Mouse (Mus musculus) kidney, postnatal 10 days (tissue): Measurements from ENCODE around the gene Fam168a.
A peak's percentile ranks its signal among the peaks of the same experiment; 100 is the strongest.

Source experiments
- DNase-seq: peaks from one replicate; pipeline ENCODE4 v3.0.0; 2021; ENCODE audit warnings: mixed read lengths

The Fam168a gene

GRCm38 (mm10) chr7:100706143-100706841 lies at the start of gene Fam168a:
TSS of gene Fam168a (plus strand) at chr7:100706635.
- peak; percentile 98 for DNase-seq

GRCm38 (mm10) chr7:100656739-100657138 lies 49.7 kb upstream of the Fam168a start:
- no peak for DNase-seq

GRCm38 (mm10) chr7:100658093-100658578 lies 48.3 kb upstream of the Fam168a start:
- peak; percentile 74 for DNase-seq

- no peak for DNase-seq
These were observed 45.2 kb upstream of the Fam168a start for GRCm38 (mm10) chr7:100661264-100661663.

- no peak for DNase-seq
These were observed 44.2 kb upstream of the Fam168a start, which contains the start of gene Plekhb1 for GRCm38 (mm10) chr7:100662231-100662630. TSS of gene Plekhb1 (minus strand) at chr7:100662414.

GRCm38 (mm10) chr7:100663190-100663589 lies 43.2 kb upstream of the Fam168a start:
- DNase-seq, result peak; percentile 99

- no peak for DNase-seq
These were observed 42.6 kb upstream of the Fam168a start for GRCm38 (mm10) chr7:100663729-100664304.

- no peak for DNase-seq
These were observed 35.8 kb upstream of the Fam168a start for GRCm38 (mm10) chr7:100670646-100671045.

GRCm38 (mm10) chr7:100673452-100673851 lies 33.0 kb upstream of the Fam168a start:
- no peak for DNase-seq

- DNase-seq, result no peak
These were observed 31.5 kb upstream of the Fam168a start for GRCm38 (mm10) chr7:100674941-100675340.

- no peak for DNase-seq
These were observed 28.4 kb upstream of the Fam168a start for GRCm38 (mm10) chr7:100678052-100678451.

- no peak for DNase-seq
These were observed 27.2 kb upstream of the Fam168a start for GRCm38 (mm10) chr7:100678948-100679880.

- DNase-seq, result no peak
These were observed 25.3 kb upstream of the Fam168a start for GRCm38 (mm10) chr7:100681132-100681531.

- no peak for DNase-seq
These were observed 23.2 kb upstream of the Fam168a start for GRCm38 (mm10) chr7:100683241-100683640.

GRCm38 (mm10) chr7:100684081-100684480 lies 22.4 kb upstream of the Fam168a start:
- DNase-seq, result no peak

- peak; percentile 81 for DNase-seq
These were observed 21.9 kb upstream of the Fam168a start for GRCm38 (mm10) chr7:100684538-100684937.

- DNase-seq, result peak; percentile 90
These were observed 21.1 kb upstream of the Fam168a start for GRCm38 (mm10) chr7:100685061-100686030.

- DNase-seq, result no peak
These were observed 18.0 kb upstream of the Fam168a start for GRCm38 (mm10) chr7:100688471-100688870.

- no peak for DNase-seq
These were observed 13.2 kb upstream of the Fam168a start for GRCm38 (mm10) chr7:100693199-100693598.

- no peak for DNase-seq
These were observed 6.4 kb upstream of the Fam168a start for GRCm38 (mm10) chr7:100699771-100700770.
